Mouse (Mus musculus): Measurements from ENCODE around the gene Rabepk. TPM values are rescaled to one million over a fixed set of nuclear protein-coding genes. Genes with fewer than 3 reads are reported as not detected.
"Not testable (repeated sequence)": the region's sequence is repeated elsewhere in the genome, so short reads cannot be mapped to it uniquely, and the experiment has no call there.

Rabepk gene
- total RNA-seq, 2 experiments from 2014 or later: 12.2 to 14.2 TPM

DNA sequence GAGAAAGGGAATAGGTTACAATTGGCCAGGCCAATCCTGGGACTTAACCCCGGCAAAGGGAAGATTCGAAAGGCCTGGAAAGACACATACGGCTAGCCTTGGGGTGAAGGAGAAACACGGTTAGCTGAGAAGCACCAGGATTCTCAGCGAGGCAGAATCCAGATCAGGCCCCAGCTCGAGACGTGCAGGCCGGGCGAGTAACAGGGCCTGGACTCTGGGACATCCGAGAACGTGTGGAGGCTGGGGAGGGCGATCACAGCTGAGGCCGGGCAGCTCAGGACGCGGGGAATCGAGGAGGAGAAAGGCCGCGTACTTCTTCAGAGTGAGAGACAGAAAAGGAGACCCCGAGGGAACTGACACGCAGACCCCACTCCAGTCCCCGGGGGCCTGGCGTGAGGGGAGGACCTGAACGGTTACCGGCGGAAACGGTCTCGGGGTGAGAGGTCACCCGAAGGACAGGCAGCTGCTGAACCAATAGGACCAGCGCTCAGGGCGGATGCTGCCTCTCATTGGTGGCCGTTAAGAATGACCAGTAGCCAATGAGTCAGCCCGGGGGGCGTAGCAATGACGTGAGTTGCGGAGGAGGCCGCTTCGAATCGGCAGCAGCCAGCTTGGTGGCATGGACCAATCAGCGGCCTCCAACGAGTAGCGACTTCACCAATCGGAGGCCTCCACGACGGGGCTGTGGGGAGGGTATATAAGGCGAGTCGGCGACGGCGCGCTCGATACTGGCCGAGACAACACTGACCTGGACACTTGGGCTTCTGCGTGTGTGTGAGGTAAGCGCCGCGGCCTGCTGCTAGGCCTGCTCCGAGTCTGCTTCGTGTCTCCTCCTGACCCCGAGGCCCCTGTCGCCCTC, 28.1 kb downstream of the Rabepk start, which contains the start of gene Hspa5:
Hspa5 (plus strand) TSS at position 603 of the 859 bp plus-strand sequence.
- intact Hi-C loops (cut with DNase I): loop anchor here (1.0 to 2.0 kb wide), 3 partner anchors 17 to 340 kb away; partner anchors contain the start of gene Rabepk
- DNase-seq: peak; percentile 96 to 97

GRCm38 (mm10) chr2:34770951-34771350, 28.8 kb downstream of the Rabepk start:
- no peak for DNase-seq
- intact Hi-C loops (cut with DNase I): loop anchor here (1.0 kb wide), 2 partner anchors 17 to 340 kb away; no protein-coding TSS in a partner anchor

GRCm38 (mm10) chr2:34770049-34770448, 29.7 kb downstream of the Rabepk start:
- no peak for DNase-seq
- intact Hi-C loops (cut with DNase I): no loop called here

DNA sequence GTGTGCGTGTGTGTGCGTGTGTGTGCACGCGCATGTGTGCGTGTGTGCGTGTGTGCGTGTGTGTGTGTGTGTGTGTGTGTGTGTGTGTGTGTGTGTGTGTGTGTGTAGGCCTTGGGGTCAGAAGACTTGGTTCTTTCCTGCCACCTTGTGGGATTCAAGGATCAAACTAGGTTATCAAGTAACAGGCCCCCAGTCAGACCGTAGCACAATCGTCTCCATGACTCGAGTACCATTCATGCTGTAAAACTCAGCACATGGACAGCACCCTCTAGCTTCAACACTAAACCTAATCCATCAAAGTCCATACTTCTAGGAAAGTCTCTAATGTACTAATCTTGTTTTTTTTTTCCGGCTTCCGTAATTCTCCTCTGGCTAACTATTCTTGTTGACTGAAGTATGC, 34.9 kb downstream of the Rabepk start:
- intact Hi-C loops (cut with DNase I): no loop called here
- DNase-seq: no peak

GRCm38 (mm10) chr2:34762872-34763271, 36.8 kb downstream of the Rabepk start:
- DNase-seq: no peak
- intact Hi-C loops (cut with DNase I): no loop called here

GRCm38 (mm10) chr2:34762174-34762573, 37.5 kb downstream of the Rabepk start:
- no peak for DNase-seq
- intact Hi-C loops (cut with DNase I): no loop called here

GRCm38 (mm10) chr2:34761272-34761671, 38.4 kb downstream of the Rabepk start:
- intact Hi-C loops (cut with DNase I); DNase-seq: not testable (repeated sequence)

- no peak for DNase-seq
- intact Hi-C loops (cut with DNase I): no loop called here
Measured at GRCm38 (mm10) chr2:34757341-34757740, 42.4 kb downstream of the Rabepk start.

DNA sequence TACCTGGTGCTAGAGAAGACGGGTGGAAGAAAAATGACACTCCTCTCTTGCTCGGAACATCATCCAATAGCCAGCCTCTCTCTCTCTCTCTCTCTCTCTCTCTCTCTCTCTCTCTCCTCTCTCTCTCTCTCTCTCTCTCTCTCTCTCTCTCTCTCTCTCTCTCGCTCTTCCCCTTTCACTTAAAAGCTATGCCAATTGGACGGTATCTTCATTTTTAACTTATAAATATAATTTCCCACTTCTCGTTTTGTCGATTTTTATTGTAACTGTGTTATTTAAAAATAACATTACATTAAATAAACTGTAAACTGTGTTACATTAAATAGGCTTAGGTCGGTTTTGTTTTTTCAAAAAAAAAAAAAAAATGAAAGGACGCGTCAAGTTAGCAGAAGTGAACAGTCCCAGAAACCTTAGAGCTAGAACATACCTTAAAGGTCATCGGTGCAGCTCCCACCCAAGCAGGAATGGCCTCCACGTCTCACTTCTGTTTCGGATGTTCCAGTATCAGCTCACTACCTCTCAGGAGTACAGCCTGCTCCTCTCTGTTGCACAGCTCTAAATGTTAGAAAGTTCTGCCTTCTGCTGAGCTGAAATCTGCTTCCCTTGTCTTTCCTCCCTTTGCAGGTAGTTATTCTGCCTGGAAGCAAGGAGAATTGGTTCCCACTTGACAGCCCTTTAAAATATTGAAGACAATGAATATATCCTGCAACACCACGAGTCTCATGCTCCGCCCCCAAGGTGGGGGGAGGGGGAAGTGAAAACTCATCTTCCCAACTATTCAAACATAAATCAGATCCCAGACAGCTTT, 45.0 kb downstream of the Rabepk start, which contains the start of gene Gapvd1:
Gapvd1 (minus strand) TSS at position 682 of the 808 bp plus-strand sequence.
- DNase-seq: peak; percentile 10 to 17

DNA sequence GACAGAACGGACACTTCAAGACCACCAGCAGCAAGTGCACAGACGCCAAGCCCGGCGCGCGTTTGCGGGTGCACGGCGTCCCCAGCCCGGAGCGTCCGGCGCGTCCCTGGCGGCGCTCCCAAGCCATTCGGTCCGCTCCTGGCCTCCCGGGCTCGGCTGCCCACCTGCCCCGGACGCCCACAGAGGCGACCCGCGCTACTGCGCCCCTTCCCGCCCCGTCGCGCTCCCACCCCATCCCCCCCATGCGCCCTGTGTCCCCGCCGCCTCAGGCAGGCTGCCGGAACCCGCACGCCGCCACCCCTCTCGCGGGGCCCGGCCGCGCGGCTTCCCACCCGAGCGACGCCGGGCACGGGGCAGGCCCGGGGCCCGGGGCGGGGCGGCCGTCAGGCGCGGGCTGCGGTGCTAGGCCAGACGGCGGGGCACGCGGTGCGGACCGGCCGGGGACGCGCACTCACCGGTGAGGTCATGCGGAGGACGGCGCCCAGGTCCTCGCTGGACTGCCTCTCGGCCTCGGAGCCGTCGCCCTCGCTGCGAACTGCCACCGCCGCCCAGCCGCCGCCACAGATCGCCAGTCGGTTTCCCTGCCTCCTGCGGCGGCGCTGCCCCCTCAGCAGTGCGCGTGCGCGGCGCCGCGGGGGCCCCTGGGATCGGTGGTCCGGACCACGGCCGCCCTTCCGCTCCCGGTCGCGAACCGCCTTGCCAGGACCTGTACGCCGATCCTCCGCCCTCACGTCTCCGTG, 45.7 kb downstream of the Rabepk start:
- peak; percentile 89 to 92 for DNase-seq

More for the DNA sequence above, 45.0 kb downstream of the Rabepk start, which contains the start of gene Gapvd1:
- intact Hi-C loops (cut with DNase I): loop anchor here (1.0 kb wide), 2 partner anchors 17 to 47 kb away; partner anchors contain the start of gene Hspa5

GRCm38 (mm10) chr2:34750245-34750644, 49.5 kb downstream of the Rabepk start:
- intact Hi-C loops (cut with DNase I): no loop called here

More for the DNA sequence above, 45.7 kb downstream of the Rabepk start:
- intact Hi-C loops (cut with DNase I): loop anchor here (1.0 kb wide), 2 partner anchors 17 to 47 kb away; partner anchors contain the start of gene Hspa5

GRCm38 (mm10) chr2:34748479-34748878, 51.2 kb downstream of the Rabepk start:
- DNase-seq: no peak
- intact Hi-C loops (cut with DNase I): no loop called here

More at GRCm38 (mm10) chr2:34750245-34750644, 49.5 kb downstream of the Rabepk start:
- no peak for DNase-seq

DNA sequence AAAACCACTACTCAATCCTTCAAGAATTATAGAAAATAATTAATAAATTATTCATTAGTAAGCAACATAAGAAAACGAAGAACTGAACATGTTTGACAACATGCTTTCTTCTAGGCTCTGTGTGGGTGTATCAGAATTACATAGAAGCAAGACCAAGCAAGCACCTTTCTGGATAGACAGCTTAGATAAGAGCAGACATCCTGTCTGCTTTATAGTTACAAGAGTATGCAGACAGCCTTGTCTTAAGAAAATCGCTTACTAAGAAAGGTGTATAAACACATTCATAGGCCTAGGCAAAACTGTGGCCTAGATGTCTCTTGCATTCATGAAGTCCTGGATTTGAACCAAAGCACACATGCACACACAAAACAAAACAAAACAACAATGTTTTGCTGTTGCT, 54.0 kb downstream of the Rabepk start:
- intact Hi-C loops (cut with DNase I): no loop called here
- no peak for DNase-seq

- intact Hi-C loops (cut with DNase I): no loop called here
- DNase-seq: no peak
Measured at GRCm38 (mm10) chr2:34744476-34744875, 55.2 kb downstream of the Rabepk start.

GRCm38 (mm10) chr2:34742675-34743074, 57.0 kb downstream of the Rabepk start:
- no peak for DNase-seq
- intact Hi-C loops (cut with DNase I): no loop called here

- intact Hi-C loops (cut with DNase I): no loop called here
- no peak for DNase-seq
Measured at GRCm38 (mm10) chr2:34741390-34742159, 58.1 kb downstream of the Rabepk start.

GRCm38 (mm10) chr2:34739684-34740391, 59.9 kb downstream of the Rabepk start:
- intact Hi-C loops (cut with DNase I): no loop called here

DNA sequence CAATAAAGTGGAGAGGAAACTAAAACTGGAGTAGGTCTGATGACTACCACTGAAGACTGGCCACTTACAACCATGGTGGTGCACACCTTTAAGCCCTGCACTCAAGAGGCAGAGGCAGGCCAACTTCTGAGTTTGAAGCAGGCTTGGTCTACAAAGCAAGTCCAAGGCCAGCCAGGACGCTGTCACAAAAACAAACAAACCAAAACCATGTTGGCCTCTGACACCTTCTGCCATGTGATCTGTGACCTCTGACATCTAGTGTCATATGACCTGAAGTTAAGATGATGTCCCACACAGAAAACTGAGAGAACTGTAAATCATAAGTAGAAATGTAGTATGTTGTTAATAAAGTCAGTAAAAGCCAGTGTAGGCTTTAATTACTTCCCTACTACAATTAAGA, 61.8 kb downstream of the Rabepk start:
- intact Hi-C loops (cut with DNase I): no loop called here
- DNase-seq: no peak

More at GRCm38 (mm10) chr2:34739684-34740391, 59.9 kb downstream of the Rabepk start:
- DNase-seq: no peak

DNA sequence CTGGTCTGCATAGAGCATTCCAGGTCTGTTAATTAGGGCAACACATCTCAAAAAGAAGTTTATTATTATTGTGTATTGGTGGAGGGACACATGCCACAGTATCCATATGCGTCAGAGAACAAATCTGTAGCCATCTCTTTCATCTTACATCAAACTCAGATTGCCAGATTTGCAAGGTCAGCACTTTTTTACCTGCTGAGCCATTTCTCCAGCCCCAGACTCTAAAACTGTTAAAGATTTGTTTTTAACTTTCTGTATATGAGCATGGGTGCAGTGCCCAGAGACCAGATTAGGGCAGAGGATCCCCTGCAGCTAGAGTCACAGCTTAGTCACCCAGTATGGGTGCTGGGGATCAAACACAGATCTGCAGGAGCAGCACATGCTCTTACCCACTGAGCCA, 63.1 kb downstream of the Rabepk start:
- intact Hi-C loops (cut with DNase I): no loop called here

More for the DNA sequence above, 63.1 kb downstream of the Rabepk start:
- DNase-seq: no peak
